18 mouse cellular contexts compared by ENCODE assay signal in the genomic region with DNA sequence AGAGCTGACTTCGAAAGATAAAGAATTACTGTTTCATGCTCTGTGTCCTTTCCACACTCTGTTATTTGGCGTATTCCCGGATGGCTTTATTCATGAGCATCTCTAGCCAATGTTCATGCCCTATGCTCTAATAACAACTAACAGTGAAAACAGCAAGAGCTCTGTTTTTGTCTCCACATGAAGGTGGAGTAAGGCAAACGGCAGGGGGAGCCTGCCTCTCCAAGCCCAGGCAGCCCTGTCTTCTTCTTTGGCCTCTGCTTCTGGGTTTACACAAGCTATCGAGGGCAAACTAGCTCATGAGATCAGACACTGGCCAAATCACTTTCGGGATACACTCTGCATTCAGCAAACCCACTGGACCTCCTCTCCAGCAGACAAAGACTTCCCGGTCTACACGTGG.
A peak's percentile ranks its signal among the peaks of the same experiment; 100 is the strongest.
DNase-seq lines count a peak whose midpoint lies in the region; ATAC-seq and TF ChIP-seq lines count a peak whose summit lies in the region.
"Had no signal": no experiment of that assay in that cellular context is flagged by ENCODE, and none has a peak within 500 bp of the region (broad histone marks: within the 10 kb centered on the region; RNA-seq: fewer than 3 reads in every experiment).

No protein-coding gene starts in this region.

- 75% methylated on average over 8 of the region's 8 CpGs for WGBS in heart, postnatal 0 days
- 79% methylated on average over 8 of the region's 8 CpGs for WGBS in heart, embryonic 10.5 days
- 44% methylated on average over 8 of the region's 8 CpGs for WGBS in lung, embryonic 14.5 days
- WGBS in intestine, embryonic 14.5 days, result 46% methylated on average over 8 of the region's 8 CpGs
- 61% methylated on average over 8 of the region's 8 CpGs for WGBS in stomach, embryonic 15.5 days
- WGBS in forebrain, embryonic 13.5 days, result 81% methylated on average over 8 of the region's 8 CpGs

- DNase-seq in heart, postnatal 0 days (ENCODE audit: low spot score), result no peak
- DNase-seq in heart, embryonic 10.5 days (ENCODE audit: low spot score), result no peak
- no peak for DNase-seq in lung, embryonic 14.5 days
- DNase-seq in lung, postnatal 4 days, result no peak
- no peak for DNase-seq in intestine, embryonic 14.5 days (ENCODE audit: low spot score)
- DNase-seq: adrenal gland, postnatal 14 days; cerebellum, postnatal 10 days; gastrocnemius, postnatal 25 days; spleen, adult 18-20 months; thymus, postnatal 14 days had no signal

- peak; percentile 13; the same call in 1 of the 2 replicates for TF ChIP-seq CTCF in heart, postnatal 0 days (IDR thresholded peaks at IDR 0.05; ENCODE audit: low read depth)
- peak; percentile 52 for TF ChIP-seq CTCF in lung, embryonic 14.5 days (IDR thresholded peaks at IDR 0.05; ENCODE audit: low read depth)

- no peaks in the 10 kb centered on the region for H3K9me3 ChIP-seq in heart, postnatal 0 days (replicated peaks; ENCODE audit: control insufficient read depth, low read length)
- H3K9me3 ChIP-seq in heart, embryonic 10.5 days, result no peaks in the 10 kb centered on the region
- H3K9me3 ChIP-seq in lung, embryonic 14.5 days (ENCODE audit: low read depth, low read length), result no peaks in the 10 kb centered on the region
- H3K9me3 ChIP-seq in intestine, embryonic 14.5 days (ENCODE audit: control insufficient read depth, low read length), result no peaks in the 10 kb centered on the region
- H3K9me3 ChIP-seq in stomach, embryonic 15.5 days, result no peaks in the 10 kb centered on the region
- H3K9me3 ChIP-seq in forebrain, embryonic 13.5 days (replicated peaks), result no peaks in the 10 kb centered on the region
- H3K9me3 ChIP-seq: embryonic facial prominence, embryonic 13.5 days; hindbrain, embryonic 12.5 days; limb, embryonic 15.5 days; midbrain, embryonic 13.5 days had no signal

- no peak for TF ChIP-seq EP300 in heart, postnatal 0 days (IDR thresholded peaks at IDR 0.05; ENCODE audit: low read depth)

- no peak for ATAC-seq in heart, postnatal 0 days (ENCODE audit: insufficient read depth, low read depth)
- no peak for ATAC-seq in lung, embryonic 14.5 days (ENCODE audit: insufficient read depth)
- ATAC-seq in intestine, embryonic 14.5 days (replicated peaks; ENCODE audit: low FRiP score, low TSS enrichment, low read depth), result no peak
- no peak for ATAC-seq in stomach, embryonic 15.5 days (ENCODE audit: insufficient read depth, low FRiP score, low read depth)
- no peak for ATAC-seq in forebrain, embryonic 13.5 days
- ATAC-seq: forebrain, embryonic 16.5 days; inflammation-experienced regulatory T-cells, adult 6 months; midbrain, embryonic 13.5 days had no signal

- H3K4me1 ChIP-seq in heart, postnatal 0 days (ENCODE audit: control insufficient read depth, insufficient read depth), result no peaks in the 10 kb centered on the region
- peaks cover 13% of the 10 kb centered on the region for H3K4me1 ChIP-seq in heart, embryonic 10.5 days
- H3K4me1 ChIP-seq in lung, embryonic 14.5 days (ENCODE audit: insufficient read depth), result peaks cover 29% of the 10 kb centered on the region
- peaks cover 38% of the 10 kb centered on the region for H3K4me1 ChIP-seq in intestine, embryonic 14.5 days (replicated peaks; ENCODE audit: control insufficient read depth, insufficient read depth, low read length)
- peaks cover 18% of the 10 kb centered on the region for H3K4me1 ChIP-seq in stomach, embryonic 15.5 days
- H3K4me1 ChIP-seq in forebrain, embryonic 13.5 days, result no peaks in the 10 kb centered on the region
- H3K4me1 ChIP-seq: midbrain, embryonic 13.5 days had no signal

- no peak overlapping the region for H3K4me2 ChIP-seq in heart, postnatal 0 days (ENCODE audit: low read depth, low read length)
- peak overlapping the region; percentile 32 for H3K4me2 ChIP-seq in lung, embryonic 14.5 days
- no peak overlapping the region for H3K4me2 ChIP-seq in intestine, embryonic 14.5 days (ENCODE audit: low read length)
- H3K4me2 ChIP-seq in stomach, embryonic 15.5 days, result peak overlapping the region; percentile 21
- H3K4me2 ChIP-seq in forebrain, embryonic 13.5 days, result no peak overlapping the region
- H3K4me2 ChIP-seq: embryonic facial prominence, embryonic 13.5 days; hindbrain, embryonic 12.5 days; limb, embryonic 15.5 days; midbrain, embryonic 13.5 days had no signal

- H3K9ac ChIP-seq in heart, postnatal 0 days (replicated peaks; ENCODE audit: low read depth, low read length), result no peak overlapping the region
- H3K9ac ChIP-seq in lung, embryonic 14.5 days, result no peak overlapping the region
- no peak overlapping the region for H3K9ac ChIP-seq in intestine, embryonic 14.5 days (ENCODE audit: low read length)
- no peak overlapping the region for H3K9ac ChIP-seq in stomach, embryonic 15.5 days
- H3K9ac ChIP-seq in forebrain, embryonic 13.5 days, result no peak overlapping the region
- H3K9ac ChIP-seq: embryonic facial prominence, embryonic 13.5 days; hindbrain, embryonic 12.5 days; limb, embryonic 15.5 days; midbrain, embryonic 13.5 days had no signal

- no peak overlapping the region for H3K4me3 ChIP-seq in heart, postnatal 0 days (ENCODE audit: low read depth, low read length)
- H3K4me3 ChIP-seq in heart, embryonic 10.5 days, result no peak overlapping the region
- no peak overlapping the region for H3K4me3 ChIP-seq in lung, embryonic 14.5 days (ENCODE audit: low read depth, low read length)
- H3K4me3 ChIP-seq in intestine, embryonic 14.5 days (ENCODE audit: low read depth, low read length), result no peak overlapping the region
- H3K4me3 ChIP-seq in stomach, embryonic 15.5 days (replicated peaks), result no peak overlapping the region
- H3K4me3 ChIP-seq in forebrain, embryonic 13.5 days, result no peak overlapping the region
- H3K4me3 ChIP-seq: embryonic facial prominence, embryonic 13.5 days; hindbrain, embryonic 12.5 days; limb, embryonic 15.5 days; midbrain, embryonic 13.5 days had no signal

- H3K27ac ChIP-seq in heart, postnatal 0 days (ENCODE audit: low read depth), result no peak overlapping the region
- no peak overlapping the region for H3K27ac ChIP-seq in heart, embryonic 10.5 days
- peak overlapping the region; percentile 91 for H3K27ac ChIP-seq in lung, embryonic 14.5 days (ENCODE audit: low read depth)
- H3K27ac ChIP-seq in intestine, embryonic 14.5 days (ENCODE audit: low read depth), result 0 out of 2 replicates have a peak overlapping the region, but pooled peaks have one; percentile 43
- peak overlapping the region; percentile 11; the same call in 1 of the 2 replicates for H3K27ac ChIP-seq in stomach, embryonic 15.5 days
- H3K27ac ChIP-seq in forebrain, embryonic 13.5 days, result no peak overlapping the region
- H3K27ac ChIP-seq: embryonic facial prominence, embryonic 13.5 days; hindbrain, embryonic 12.5 days; limb, embryonic 15.5 days; midbrain, embryonic 13.5 days had no signal

- H3K36me3 ChIP-seq in heart, postnatal 0 days (replicated peaks; ENCODE audit: control insufficient read depth, insufficient read depth, low read length), result no peaks in the 10 kb centered on the region
- H3K36me3 ChIP-seq in heart, embryonic 10.5 days, result no peaks in the 10 kb centered on the region
- H3K36me3 ChIP-seq in lung, embryonic 14.5 days (ENCODE audit: insufficient read depth), result no peaks in the 10 kb centered on the region
- H3K36me3 ChIP-seq in intestine, embryonic 14.5 days (ENCODE audit: control insufficient read depth, insufficient read depth, low read length), result no peaks in the 10 kb centered on the region
- H3K36me3 ChIP-seq in stomach, embryonic 15.5 days, result no peaks in the 10 kb centered on the region
- no peaks in the 10 kb centered on the region for H3K36me3 ChIP-seq in forebrain, embryonic 13.5 days (ENCODE audit: poor library complexity, severe bottlenecking)
- H3K36me3 ChIP-seq: embryonic facial prominence, embryonic 13.5 days; hindbrain, embryonic 12.5 days; limb, embryonic 15.5 days; midbrain, embryonic 13.5 days had no signal

- H3K27me3 ChIP-seq in heart, postnatal 0 days (ENCODE audit: control insufficient read depth, insufficient read depth, low read length), result no peaks in the 10 kb centered on the region
- H3K27me3 ChIP-seq in heart, embryonic 10.5 days (ENCODE audit: insufficient read depth, poor library complexity, severe bottlenecking), result peaks cover 9% of the 10 kb centered on the region; the same call in 1 of the 2 replicates
- H3K27me3 ChIP-seq in lung, embryonic 14.5 days (ENCODE audit: insufficient read depth, low read length), result no peaks in the 10 kb centered on the region
- no peaks in the 10 kb centered on the region for H3K27me3 ChIP-seq in intestine, embryonic 14.5 days (replicated peaks; ENCODE audit: control insufficient read depth, insufficient read depth, low read length)
- H3K27me3 ChIP-seq in stomach, embryonic 15.5 days (replicated peaks), result no peaks in the 10 kb centered on the region
- H3K27me3 ChIP-seq in forebrain, embryonic 13.5 days, result no peaks in the 10 kb centered on the region
- H3K27me3 ChIP-seq: embryonic facial prominence, embryonic 13.5 days; midbrain, embryonic 13.5 days had no signal

Comparison
In these comparisons a context has a peak if more than half of its experiments do, and no peak if none do; other contexts are left out.
1. H3K27ac ChIP-seq: peak in lung, embryonic 14.5 days (single experiment), intestine, embryonic 14.5 days (single experiment) and stomach, embryonic 15.5 days (single experiment); none in heart, postnatal 0 days (single experiment), heart, embryonic 10.5 days (single experiment) and forebrain, embryonic 13.5 days (single experiment).
2. H3K4me2 ChIP-seq: peak in lung, embryonic 14.5 days (single experiment) and stomach, embryonic 15.5 days (single experiment); none in heart, postnatal 0 days (single experiment), intestine, embryonic 14.5 days (single experiment) and forebrain, embryonic 13.5 days (single experiment).